Mouse (Mus musculus): Measurements from ENCODE around the gene Yjefn3. TPM values are rescaled to one million over a fixed set of nuclear protein-coding genes. Genes with fewer than 3 reads are reported as not detected.

The Yjefn3 gene
- polyA plus RNA-seq, 1 experiment from 2014 or later = 4.2 TPM

GRCm38 (mm10) chr8:69926901-69927300 lies 24.4 kb upstream of the Yjefn3 start:
- Histone ChIP-seq H3K27me3 (replicated peaks) (no peaks in the 10 kb centered on the region), H3K36me3 (no peaks in the 10 kb centered on the region), H3K27ac (no peak overlapping the region), H3K4me1 (replicated peaks) (0 out of 2 replicates have a peak, but pooled peaks cover 2% of the 10 kb centered on the region), H3K9ac (no peak overlapping the region), H3K4me3 (replicated peaks) (no peak overlapping the region), H3K9me3 (no peaks in the 10 kb centered on the region), H3K4me2 (replicated peaks) (no peak overlapping the region)
- ATAC-seq = no peak

GRCm38 (mm10) chr8:69923986-69924385 lies 21.5 kb upstream of the Yjefn3 start:
- Histone ChIP-seq H3K9ac (no peak overlapping the region), H3K4me1 (replicated peaks) (peaks cover 22% of the 10 kb centered on the region), H3K4me3 (replicated peaks) (no peak overlapping the region), H3K4me2 (replicated peaks) (no peak overlapping the region), H3K9me3 (no peaks in the 10 kb centered on the region), H3K36me3 (no peaks in the 10 kb centered on the region), H3K27me3 (replicated peaks) (no peaks in the 10 kb centered on the region), H3K27ac (no peak overlapping the region)
- ATAC-seq = no peak
- 59% methylated on average over 1 of the region's 1 CpGs for WGBS

GRCm38 (mm10) chr8:69921141-69921540 lies 18.6 kb upstream of the Yjefn3 start:
- Histone ChIP-seq H3K4me3 (replicated peaks) (no peak overlapping the region), H3K9me3 (no peaks in the 10 kb centered on the region), H3K4me1 (replicated peaks) (peaks cover 22% of the 10 kb centered on the region), H3K27me3 (replicated peaks) (no peaks in the 10 kb centered on the region), H3K4me2 (replicated peaks) (no peak overlapping the region), H3K36me3 (peaks cover 4% of the 10 kb centered on the region), H3K9ac (no peak overlapping the region), H3K27ac (peak overlapping the region; percentile 39; the same call in 1 of the 2 replicates)
- WGBS = 89% methylated on average over 2 of the region's 2 CpGs
- no peak for ATAC-seq

- no peak overlapping the region for H3K4me3 ChIP-seq (replicated peaks)
- H3K9ac ChIP-seq = no peak overlapping the region
- H3K36me3 ChIP-seq = peaks cover 12% of the 10 kb centered on the region
- WGBS = 41% methylated on average over 11 of the region's 11 CpGs
- no peaks in the 10 kb centered on the region for H3K9me3 ChIP-seq
- peak overlapping the region; percentile 39; the same call in 1 of the 2 replicates for H3K27ac ChIP-seq
- ATAC-seq = peak; percentile 77
- H3K27me3 ChIP-seq (replicated peaks) = no peaks in the 10 kb centered on the region
- H3K4me1 ChIP-seq (replicated peaks) = peaks cover 22% of the 10 kb centered on the region
- H3K4me2 ChIP-seq (replicated peaks) = peak overlapping the region; percentile 19; the same call in 1 of the 2 replicates
Observed at GRCm38 (mm10) chr8:69919876-69920662, 17.6 kb upstream of the Yjefn3 start.

GRCm38 (mm10) chr8:69919010-69919409 lies 16.5 kb upstream of the Yjefn3 start:
- no peaks in the 10 kb centered on the region for H3K27me3 ChIP-seq (replicated peaks)
- no peaks in the 10 kb centered on the region for H3K9me3 ChIP-seq
- ATAC-seq = peak; percentile 58
- peaks cover 22% of the 10 kb centered on the region for H3K4me1 ChIP-seq (replicated peaks)
- WGBS = 57% methylated on average over 1 of the region's 1 CpGs
- no peak overlapping the region for H3K4me3 ChIP-seq (replicated peaks)
- no peak overlapping the region for H3K27ac ChIP-seq
- no peak overlapping the region for H3K9ac ChIP-seq
- H3K36me3 ChIP-seq = peaks cover 22% of the 10 kb centered on the region
- no peak overlapping the region for H3K4me2 ChIP-seq (replicated peaks)

- H3K36me3 ChIP-seq = peaks cover 26% of the 10 kb centered on the region
- H3K27ac ChIP-seq = no peak overlapping the region
- H3K4me3 ChIP-seq (replicated peaks) = no peak overlapping the region
- H3K4me1 ChIP-seq (replicated peaks) = peaks cover 22% of the 10 kb centered on the region
- no peak overlapping the region for H3K4me2 ChIP-seq (replicated peaks)
- H3K9ac ChIP-seq = no peak overlapping the region
- H3K27me3 ChIP-seq (replicated peaks) = no peaks in the 10 kb centered on the region
- H3K9me3 ChIP-seq = no peaks in the 10 kb centered on the region
- ATAC-seq = 0 out of 2 replicates have a peak, but pooled peaks have one; percentile 9
Observed at GRCm38 (mm10) chr8:69918506-69918905, 16.0 kb upstream of the Yjefn3 start.

- no peaks in the 10 kb centered on the region for H3K27me3 ChIP-seq (replicated peaks)
- H3K36me3 ChIP-seq = peaks cover 51% of the 10 kb centered on the region
- no peak for ATAC-seq
- no peak overlapping the region for H3K27ac ChIP-seq
- no peaks in the 10 kb centered on the region for H3K9me3 ChIP-seq
- no peak overlapping the region for H3K4me3 ChIP-seq (replicated peaks)
- peaks cover 12% of the 10 kb centered on the region for H3K4me1 ChIP-seq (replicated peaks)
- WGBS = 45% methylated on average over 5 of the region's 5 CpGs
- H3K4me2 ChIP-seq (replicated peaks) = no peak overlapping the region
- H3K9ac ChIP-seq = no peak overlapping the region
Observed at GRCm38 (mm10) chr8:69915748-69916147, 13.2 kb upstream of the Yjefn3 start.

- no peaks in the 10 kb centered on the region for H3K9me3 ChIP-seq
- no peak for ATAC-seq
- no peak overlapping the region for H3K27ac ChIP-seq
- H3K4me1 ChIP-seq (replicated peaks) = 0 out of 2 replicates have a peak, but pooled peaks cover 2% of the 10 kb centered on the region
- H3K4me3 ChIP-seq (replicated peaks) = no peak overlapping the region
- 85% methylated on average over 4 of the region's 4 CpGs for WGBS
- no peaks in the 10 kb centered on the region for H3K27me3 ChIP-seq (replicated peaks)
- H3K9ac ChIP-seq = no peak overlapping the region
- peaks cover 62% of the 10 kb centered on the region for H3K36me3 ChIP-seq
- no peak overlapping the region for H3K4me2 ChIP-seq (replicated peaks)
Observed at GRCm38 (mm10) chr8:69914526-69914925, 12.0 kb upstream of the Yjefn3 start.

- no peak overlapping the region for H3K4me3 ChIP-seq (replicated peaks)
- peaks cover 71% of the 10 kb centered on the region for H3K36me3 ChIP-seq
- no peak overlapping the region for H3K9ac ChIP-seq
- H3K27me3 ChIP-seq (replicated peaks) = no peaks in the 10 kb centered on the region
- 86% methylated on average over 12 of the region's 12 CpGs for WGBS
- H3K9me3 ChIP-seq = no peaks in the 10 kb centered on the region
- H3K4me1 ChIP-seq (replicated peaks) = no peaks in the 10 kb centered on the region
- H3K4me2 ChIP-seq (replicated peaks) = no peak overlapping the region
- H3K27ac ChIP-seq = no peak overlapping the region
- ATAC-seq = no peak
Observed at GRCm38 (mm10) chr8:69912478-69913074, 10.1 kb upstream of the Yjefn3 start.

- WGBS = 90% methylated on average over 13 of the region's 13 CpGs
- no peak overlapping the region for H3K27ac ChIP-seq
- no peak for ATAC-seq
- no peak overlapping the region for H3K9ac ChIP-seq
- no peaks in the 10 kb centered on the region for H3K9me3 ChIP-seq
- peaks cover 71% of the 10 kb centered on the region for H3K36me3 ChIP-seq
- no peak overlapping the region for H3K4me3 ChIP-seq (replicated peaks)
- no peak overlapping the region for H3K4me2 ChIP-seq (replicated peaks)
- no peaks in the 10 kb centered on the region for H3K4me1 ChIP-seq (replicated peaks)
- H3K27me3 ChIP-seq (replicated peaks) = no peaks in the 10 kb centered on the region
Observed at GRCm38 (mm10) chr8:69911917-69912316, 9.4 kb upstream of the Yjefn3 start.

- H3K9ac ChIP-seq = no peak overlapping the region
- H3K4me2 ChIP-seq (replicated peaks) = no peak overlapping the region
- no peak overlapping the region for H3K4me3 ChIP-seq (replicated peaks)
- no peaks in the 10 kb centered on the region for H3K9me3 ChIP-seq
- ATAC-seq = no peak
- peaks cover 33% of the 10 kb centered on the region for H3K36me3 ChIP-seq
- H3K27me3 ChIP-seq (replicated peaks) = no peaks in the 10 kb centered on the region
- H3K4me1 ChIP-seq (replicated peaks) = 0 out of 2 replicates have a peak, but pooled peaks cover 4% of the 10 kb centered on the region
- 81% methylated on average over 2 of the region's 2 CpGs for WGBS
- no peak overlapping the region for H3K27ac ChIP-seq
Observed at GRCm38 (mm10) chr8:69907106-69907505, 4.6 kb upstream of the Yjefn3 start.

- no peak for ATAC-seq
- Histone ChIP-seq H3K4me2 (replicated peaks) (no peak overlapping the region), H3K9ac (no peak overlapping the region), H3K9me3 (no peaks in the 10 kb centered on the region), H3K4me1 (replicated peaks) (0 out of 2 replicates have a peak, but pooled peaks cover 4% of the 10 kb centered on the region), H3K27me3 (replicated peaks) (no peaks in the 10 kb centered on the region), H3K27ac (no peak overlapping the region), H3K4me3 (replicated peaks) (no peak overlapping the region), H3K36me3 (peaks cover 25% of the 10 kb centered on the region)
- 78% methylated on average over 2 of the region's 2 CpGs for WGBS
Observed at GRCm38 (mm10) chr8:69906260-69906659, 3.7 kb upstream of the Yjefn3 start.
